Mouse (Mus musculus) lung, postnatal 25 days (tissue): ENCODE measurements around the gene Klf9.
A peak's percentile ranks its signal among the peaks of the same experiment; 100 is the strongest.
"Not testable (repeated sequence)": the region's sequence is repeated elsewhere in the genome, so short reads cannot be mapped to it uniquely, and the experiment has no call there.

ENCODE experiments used
- DNase-seq: peaks from one replicate; pipeline ENCODE4 v3.0.0; 2022; ENCODE audit warnings: low spot score

Klf9 gene

GRCm38 (mm10) chr19:23141391-23142281 lies 610 bp downstream of the Klf9 start:
- peak; percentile 88 for DNase-seq

- DNase-seq = peak; percentile 64
These were observed 1.5 kb downstream of the Klf9 start for GRCm38 (mm10) chr19:23142427-23143073.

GRCm38 (mm10) chr19:23143074-23143445 lies 2.0 kb downstream of the Klf9 start:
- DNase-seq = no peak

GRCm38 (mm10) chr19:23143541-23143940 lies 2.5 kb downstream of the Klf9 start:
- DNase-seq = no peak

- DNase-seq = no peak
These were observed 3.0 kb downstream of the Klf9 start for GRCm38 (mm10) chr19:23144031-23144430.

GRCm38 (mm10) chr19:23145146-23145545 lies 4.1 kb downstream of the Klf9 start:
- DNase-seq = no peak

- not testable (repeated sequence) for DNase-seq
These were observed 4.5 kb downstream of the Klf9 start for GRCm38 (mm10) chr19:23145575-23145974.

GRCm38 (mm10) chr19:23146409-23146861 lies 5.4 kb downstream of the Klf9 start:
- no peak for DNase-seq

- no peak for DNase-seq
These were observed 6.3 kb downstream of the Klf9 start for GRCm38 (mm10) chr19:23147026-23147966.

GRCm38 (mm10) chr19:23149465-23150410 lies 8.7 kb downstream of the Klf9 start:
- peak; percentile 38 for DNase-seq

GRCm38 (mm10) chr19:23150556-23151265 lies 9.7 kb downstream of the Klf9 start:
- no peak for DNase-seq

GRCm38 (mm10) chr19:23151651-23152070 lies 10.6 kb downstream of the Klf9 start:
- peak; percentile 74 for DNase-seq

GRCm38 (mm10) chr19:23152201-23152640 lies 11.2 kb downstream of the Klf9 start:
- DNase-seq = no peak

GRCm38 (mm10) chr19:23152771-23153605 lies 12.0 kb downstream of the Klf9 start:
- DNase-seq = no peak

GRCm38 (mm10) chr19:23153606-23154127 lies 12.6 kb downstream of the Klf9 start:
- DNase-seq = no peak

- DNase-seq = no peak
These were observed 18.9 kb downstream of the Klf9 start for GRCm38 (mm10) chr19:23159780-23160395.

- DNase-seq = no peak
These were observed 21.4 kb downstream of the Klf9 start for GRCm38 (mm10) chr19:23162387-23162809.

GRCm38 (mm10) chr19:23162877-23163276 lies 21.9 kb downstream of the Klf9 start:
- no peak for DNase-seq
